Mouse (Mus musculus): ENCODE measurements around the gene Slc11a1. TPM values are rescaled to one million over a fixed set of nuclear protein-coding genes. Genes with fewer than 3 reads are reported as not detected.

Slc11a1 gene
- polyA plus RNA-seq, 1 experiment from 2014 or later, result 6.1 TPM

GRCm38 (mm10) chr1:74380484-74380883, 5.5 kb downstream of the Slc11a1 start:
- H3K4me2 ChIP-seq, result no peak overlapping the region
- H3K36me3 ChIP-seq, result no peaks in the 10 kb centered on the region
- ATAC-seq (ENCODE audit: insufficient read depth, low FRiP score, low read depth), result no peak
- no peaks in the 10 kb centered on the region for H3K9me3 ChIP-seq
- no peak overlapping the region for H3K4me3 ChIP-seq (replicated peaks)
- H3K27ac ChIP-seq, result no peak overlapping the region
- H3K9ac ChIP-seq, result no peak overlapping the region
- WGBS, result 71% methylated on average over 5 of the region's 5 CpGs
- 0 out of 2 replicates have a peak, but pooled peaks cover 1% of the 10 kb centered on the region for H3K4me1 ChIP-seq
- H3K27me3 ChIP-seq (replicated peaks), result no peaks in the 10 kb centered on the region

GRCm38 (mm10) chr1:74381588-74382021, 6.6 kb downstream of the Slc11a1 start:
- no peaks in the 10 kb centered on the region for H3K9me3 ChIP-seq
- H3K36me3 ChIP-seq, result no peaks in the 10 kb centered on the region
- no peak overlapping the region for H3K4me3 ChIP-seq (replicated peaks)
- 87% methylated on average over 10 of the region's 10 CpGs for WGBS
- no peak overlapping the region for H3K4me2 ChIP-seq
- no peak overlapping the region for H3K27ac ChIP-seq
- H3K4me1 ChIP-seq, result 0 out of 2 replicates have a peak, but pooled peaks cover 2% of the 10 kb centered on the region
- ATAC-seq (ENCODE audit: insufficient read depth, low FRiP score, low read depth), result no peak; the same call in 1 of the 2 replicates
- H3K27me3 ChIP-seq (replicated peaks), result no peaks in the 10 kb centered on the region
- no peak overlapping the region for H3K9ac ChIP-seq

GRCm38 (mm10) chr1:74383385-74383784, 8.4 kb downstream of the Slc11a1 start:
- no peak overlapping the region for H3K9ac ChIP-seq
- no peaks in the 10 kb centered on the region for H3K9me3 ChIP-seq
- no peaks in the 10 kb centered on the region for H3K27me3 ChIP-seq (replicated peaks)
- H3K27ac ChIP-seq, result no peak overlapping the region
- no peak overlapping the region for H3K4me2 ChIP-seq
- 68% methylated on average over 13 of the region's 13 CpGs for WGBS
- H3K4me1 ChIP-seq, result peaks cover 12% of the 10 kb centered on the region
- ATAC-seq (ENCODE audit: insufficient read depth, low FRiP score, low read depth), result no peak
- H3K4me3 ChIP-seq (replicated peaks), result no peak overlapping the region
- H3K36me3 ChIP-seq, result no peaks in the 10 kb centered on the region

- WGBS, result 84% methylated on average over 8 of the region's 8 CpGs
- no peak overlapping the region for H3K4me2 ChIP-seq
- ATAC-seq (ENCODE audit: insufficient read depth, low FRiP score, low read depth), result no peak
- H3K9me3 ChIP-seq, result no peaks in the 10 kb centered on the region
- H3K36me3 ChIP-seq, result no peaks in the 10 kb centered on the region
- no peaks in the 10 kb centered on the region for H3K27me3 ChIP-seq (replicated peaks)
- H3K9ac ChIP-seq, result no peak overlapping the region
- no peak overlapping the region for H3K4me3 ChIP-seq (replicated peaks)
- peaks cover 16% of the 10 kb centered on the region for H3K4me1 ChIP-seq
- no peak overlapping the region for H3K27ac ChIP-seq
These were observed 9.5 kb downstream of the Slc11a1 start for GRCm38 (mm10) chr1:74384525-74384924.

- no peak for ATAC-seq (ENCODE audit: insufficient read depth, low FRiP score, low read depth)
- Histone ChIP-seq H3K36me3 (no peaks in the 10 kb centered on the region), H3K9ac (no peak overlapping the region), H3K27ac (no peak overlapping the region), H3K27me3 (replicated peaks) (no peaks in the 10 kb centered on the region), H3K9me3 (no peaks in the 10 kb centered on the region), H3K4me2 (no peak overlapping the region), H3K4me3 (replicated peaks) (no peak overlapping the region), H3K4me1 (peaks cover 22% of the 10 kb centered on the region)
- WGBS, result 89% methylated on average over 10 of the region's 10 CpGs
These were observed 10.1 kb downstream of the Slc11a1 start for GRCm38 (mm10) chr1:74385064-74385463.

GRCm38 (mm10) chr1:74385531-74385930, 10.5 kb downstream of the Slc11a1 start:
- Histone ChIP-seq H3K9ac (no peak overlapping the region), H3K4me3 (replicated peaks) (no peak overlapping the region), H3K4me1 (peaks cover 26% of the 10 kb centered on the region), H3K36me3 (no peaks in the 10 kb centered on the region), H3K27me3 (replicated peaks) (no peaks in the 10 kb centered on the region), H3K9me3 (no peaks in the 10 kb centered on the region), H3K4me2 (no peak overlapping the region), H3K27ac (no peak overlapping the region)
- 80% methylated on average over 8 of the region's 8 CpGs for WGBS
- no peak for ATAC-seq (ENCODE audit: insufficient read depth, low FRiP score, low read depth)

GRCm38 (mm10) chr1:74386363-74386713, 11.3 kb downstream of the Slc11a1 start:
- Histone ChIP-seq H3K4me2 (peak overlapping the region; percentile 64), H3K9ac (peak overlapping the region; percentile 54), H3K4me1 (peaks cover 31% of the 10 kb centered on the region), H3K4me3 (replicated peaks) (peak overlapping the region; percentile 54), H3K27me3 (replicated peaks) (no peaks in the 10 kb centered on the region), H3K9me3 (no peaks in the 10 kb centered on the region), H3K27ac (peak overlapping the region; percentile 99), H3K36me3 (no peaks in the 10 kb centered on the region)
- whole genome bisulfite sequencing, result 45% methylated on average over 7 of the region's 10 CpGs
- ATAC-seq (ENCODE audit: insufficient read depth, low FRiP score, low read depth), result no peak

- Histone ChIP-seq H3K36me3 (no peaks in the 10 kb centered on the region), H3K4me2 (peak overlapping the region; percentile 64), H3K4me1 (peaks cover 31% of the 10 kb centered on the region), H3K27ac (peak overlapping the region; percentile 99), H3K4me3 (replicated peaks) (peak overlapping the region; percentile 54), H3K27me3 (replicated peaks) (no peaks in the 10 kb centered on the region), H3K9ac (peak overlapping the region; percentile 54), H3K9me3 (no peaks in the 10 kb centered on the region)
- WGBS, result 1% methylated on average over 26 of the region's 26 CpGs
- ATAC-seq (ENCODE audit: insufficient read depth, low FRiP score, low read depth), result peak; percentile 86
These were observed 11.9 kb downstream of the Slc11a1 start for GRCm38 (mm10) chr1:74386714-74387385.

- 50% methylated on average over 15 of the region's 15 CpGs for WGBS
- peak overlapping the region; percentile 54; the same call in 1 of the 2 replicates for H3K9ac ChIP-seq
These were observed 12.5 kb downstream of the Slc11a1 start for GRCm38 (mm10) chr1:74387386-74387988.

GRCm38 (mm10) chr1:74388398-74388920, 13.5 kb downstream of the Slc11a1 start:
- H3K27ac ChIP-seq, result no peak overlapping the region
- H3K9me3 ChIP-seq, result no peaks in the 10 kb centered on the region
- no peak overlapping the region for H3K4me3 ChIP-seq (replicated peaks)
- no peak for ATAC-seq (ENCODE audit: insufficient read depth, low FRiP score, low read depth)
- 83% methylated on average over 7 of the region's 7 CpGs for WGBS
- H3K4me2 ChIP-seq, result no peak overlapping the region
- no peak overlapping the region for H3K9ac ChIP-seq
- peaks cover 38% of the 10 kb centered on the region for H3K4me1 ChIP-seq
- H3K27me3 ChIP-seq (replicated peaks), result no peaks in the 10 kb centered on the region
- H3K36me3 ChIP-seq, result no peaks in the 10 kb centered on the region; the same call in 1 of the 2 replicates

More at GRCm38 (mm10) chr1:74387386-74387988, 12.5 kb downstream of the Slc11a1 start:
- Histone ChIP-seq H3K9me3 (no peaks in the 10 kb centered on the region), H3K4me1 (peaks cover 31% of the 10 kb centered on the region), H3K27ac (peak overlapping the region; percentile 99), H3K27me3 (replicated peaks) (no peaks in the 10 kb centered on the region), H3K4me2 (peak overlapping the region; percentile 64), H3K36me3 (no peaks in the 10 kb centered on the region), H3K4me3 (replicated peaks) (peak overlapping the region; percentile 54)
- no peak for ATAC-seq (ENCODE audit: insufficient read depth, low FRiP score, low read depth)

- H3K4me3 ChIP-seq (replicated peaks), result peak overlapping the region; percentile 79
- peaks cover 50% of the 10 kb centered on the region for H3K4me1 ChIP-seq
- 8% methylated on average over 29 of the region's 29 CpGs for WGBS
- H3K9ac ChIP-seq, result no peak overlapping the region
- H3K4me2 ChIP-seq, result peak overlapping the region; percentile 52
- ATAC-seq (ENCODE audit: insufficient read depth, low FRiP score, low read depth), result peak; percentile 7; the same call in 1 of the 2 replicates
- H3K36me3 ChIP-seq, result peaks cover 13% of the 10 kb centered on the region
- no peaks in the 10 kb centered on the region for H3K27me3 ChIP-seq (replicated peaks)
- no peaks in the 10 kb centered on the region for H3K9me3 ChIP-seq
- H3K27ac ChIP-seq, result peak overlapping the region; percentile 99
These were observed 14.9 kb downstream of the Slc11a1 start for GRCm38 (mm10) chr1:74389831-74390286.

Data from stomach, embryonic 15.5 days (tissue).